Mouse (Mus musculus) layer of hippocampus, adult 11-12 months (tissue): Measurements from ENCODE around the gene Hist1h4m.
A peak's percentile ranks its signal among the peaks of the same experiment; 100 is the strongest.
"Not testable (repeated sequence)": the region's sequence is repeated elsewhere in the genome, so short reads cannot be mapped to it uniquely, and the experiment has no call there.

Source experiments
- DNase-seq: peaks from one replicate; pipeline ENCODE4 v3.0.0; 2022; ENCODE audit warnings: low spot score

Hist1h4m gene

DNA sequence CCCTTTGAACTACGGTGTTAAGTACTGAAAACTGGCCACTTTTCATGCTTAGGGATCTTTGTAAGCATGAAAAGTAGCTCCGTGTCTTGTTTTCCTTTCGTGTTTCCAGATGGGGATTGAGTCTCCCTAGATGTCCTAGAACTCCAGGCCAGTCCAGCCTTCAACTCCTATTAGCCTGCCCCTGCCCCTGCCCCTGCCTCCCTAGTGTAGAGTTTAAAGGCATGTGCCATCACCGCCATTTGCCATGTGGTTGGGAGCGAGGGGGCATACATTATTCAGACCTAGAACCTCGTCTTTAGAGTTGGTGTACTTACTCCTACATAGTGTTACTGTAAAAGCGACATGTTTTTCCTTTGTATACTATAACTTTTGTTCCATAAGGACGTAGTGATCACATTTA is 472 bp upstream of the Hist1h4m start:
- DNase-seq, result not testable (repeated sequence)

DNA sequence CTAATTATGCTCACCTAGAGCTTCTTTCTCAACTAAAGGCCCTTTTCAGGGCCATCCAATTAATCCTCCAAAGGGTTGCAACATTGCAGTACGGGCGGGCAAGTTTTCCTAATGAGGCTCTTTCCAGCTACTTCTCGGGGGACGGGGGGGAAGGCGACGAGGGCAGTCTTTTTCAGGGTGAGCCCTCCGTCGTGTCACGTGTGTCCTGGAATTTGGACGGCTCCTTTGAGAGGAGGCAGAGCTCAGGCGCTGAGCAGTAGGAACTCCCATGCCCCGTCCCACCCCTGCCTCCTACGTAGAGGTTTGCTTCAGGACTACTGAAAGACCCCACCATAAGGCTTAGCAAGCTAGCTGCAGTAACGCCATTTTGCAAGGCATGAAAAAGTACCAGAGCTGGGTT is 546 bp downstream of the Hist1h4m start:
- not testable (repeated sequence) for DNase-seq

DNA sequence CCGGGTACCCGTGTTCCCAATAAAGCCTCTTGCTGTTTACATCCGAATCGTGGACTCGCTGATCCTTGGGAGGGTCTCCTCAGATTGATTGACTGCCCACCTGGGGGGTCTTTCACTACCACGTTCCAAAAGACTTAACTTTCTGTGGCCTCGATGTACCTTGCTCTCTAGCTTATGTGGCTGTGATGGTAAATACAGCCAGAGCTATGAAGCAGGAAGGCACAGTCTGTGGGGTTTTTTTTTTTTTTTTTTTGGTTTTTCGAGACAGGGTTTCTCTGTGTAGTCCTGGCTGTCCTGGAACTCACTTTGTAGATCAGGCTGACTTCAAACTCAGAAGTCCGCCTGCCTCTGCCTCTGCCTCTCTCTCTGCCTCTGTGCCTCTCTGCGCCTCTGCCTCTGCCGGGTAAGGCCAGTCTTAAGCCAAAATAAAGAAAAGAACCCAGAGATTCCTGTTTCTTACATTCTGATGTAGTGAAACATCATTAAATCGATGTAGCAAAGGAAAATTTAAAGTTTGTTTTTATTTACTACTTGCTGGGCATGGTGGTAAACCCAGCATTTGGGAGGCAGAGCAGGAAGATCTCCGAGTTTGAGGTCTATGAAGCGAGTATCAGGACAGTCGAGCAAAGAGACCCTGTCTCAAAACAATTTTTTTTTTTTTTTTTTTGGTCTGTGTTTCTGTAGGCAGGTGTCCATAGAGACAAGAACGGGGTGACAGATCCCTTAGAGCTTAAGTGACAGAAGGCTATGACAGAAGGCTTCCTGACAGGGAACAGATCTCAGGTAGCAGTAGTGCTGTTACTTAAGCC is 8.7 kb downstream of the Hist1h4m start:
- not testable (repeated sequence) for DNase-seq

DNA sequence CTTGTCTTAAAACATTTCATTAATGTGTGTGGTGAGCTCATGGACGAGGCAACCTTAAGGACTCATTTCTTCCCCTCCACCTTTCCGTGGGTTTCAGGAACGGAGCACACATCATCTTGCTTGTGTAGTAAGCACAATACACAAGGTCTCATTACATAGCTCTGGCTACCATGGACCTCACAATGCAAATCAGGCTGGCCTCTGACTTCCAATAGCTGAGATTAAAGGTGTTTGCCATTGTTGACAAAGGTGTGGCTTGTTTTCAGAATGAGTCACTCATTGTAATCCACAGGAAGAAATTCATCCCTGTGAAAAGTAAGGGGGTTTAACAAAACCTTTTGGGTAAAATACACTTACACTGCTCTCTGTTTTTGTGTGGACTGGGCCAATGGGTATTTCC is 17.0 kb downstream of the Hist1h4m start:
- DNase-seq, result no peak

DNA sequence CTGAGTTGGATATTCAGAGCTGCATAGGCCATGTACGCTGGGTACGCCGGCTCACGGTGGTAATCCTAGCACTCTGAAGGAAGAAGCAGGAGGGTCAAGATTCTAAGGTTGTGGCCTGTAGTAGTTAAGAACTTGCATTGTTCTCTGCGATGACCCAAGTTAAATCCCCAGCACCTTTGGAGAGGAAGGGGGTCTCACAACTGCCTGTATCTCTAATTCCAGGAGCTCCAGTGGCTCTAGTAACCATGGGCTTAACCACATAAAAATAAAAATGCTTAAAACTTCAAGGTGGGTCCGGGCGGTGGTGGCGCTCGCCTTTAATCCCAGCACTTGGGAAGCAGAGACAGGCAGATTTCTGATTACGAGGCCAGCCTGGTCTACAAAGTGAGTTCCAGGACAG is 18.8 kb downstream of the Hist1h4m start:
- DNase-seq, result no peak

DNA sequence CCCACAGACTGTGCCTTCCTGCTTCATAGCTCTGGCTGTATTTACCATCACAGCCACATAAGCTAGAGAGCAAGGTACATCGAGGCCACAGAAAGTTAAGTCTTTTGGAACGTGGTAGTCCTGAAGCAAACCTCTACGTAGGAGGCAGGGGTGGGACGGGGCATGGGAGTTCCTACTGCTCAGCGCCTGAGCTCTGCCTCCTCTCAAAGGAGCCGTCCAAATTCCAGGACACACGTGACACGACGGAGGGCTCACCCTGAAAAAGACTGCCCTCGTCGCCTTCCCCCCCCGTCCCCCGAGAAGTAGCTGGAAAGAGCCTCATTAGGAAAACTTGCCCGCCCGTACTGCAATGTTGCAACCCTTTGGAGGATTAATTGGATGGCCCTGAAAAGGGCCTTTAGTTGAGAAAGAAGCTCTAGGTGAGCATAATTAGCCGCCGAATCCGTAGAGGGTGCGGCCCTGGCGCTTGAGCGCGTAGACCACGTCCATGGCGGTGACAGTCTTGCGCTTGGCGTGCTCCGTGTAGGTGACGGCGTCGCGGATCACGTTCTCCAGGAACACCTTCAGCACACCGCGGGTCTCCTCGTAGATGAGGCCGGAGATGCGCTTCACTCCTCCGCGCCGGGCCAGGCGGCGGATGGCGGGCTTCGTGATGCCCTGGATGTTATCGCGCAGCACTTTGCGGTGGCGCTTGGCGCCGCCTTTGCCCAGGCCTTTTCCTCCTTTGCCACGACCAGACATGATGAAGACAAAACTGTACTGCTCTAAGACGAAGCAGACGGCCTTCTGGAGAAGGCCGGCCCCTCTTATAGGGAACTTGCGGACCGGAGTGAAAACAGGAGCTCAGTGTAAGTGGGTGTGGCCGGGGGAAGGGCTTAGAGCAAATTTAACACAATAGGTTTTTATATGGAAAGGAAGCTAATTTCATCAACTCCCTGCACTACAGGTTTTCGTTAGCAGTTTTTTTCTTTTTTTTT is 20.2 kb downstream of the Hist1h4m start, which contains the start of gene Hist1h4n:
Gene Hist1h4n, minus strand, starts transcription at position 779 of the 977 bp plus-strand sequence.
- peak; percentile 46 for DNase-seq

DNA sequence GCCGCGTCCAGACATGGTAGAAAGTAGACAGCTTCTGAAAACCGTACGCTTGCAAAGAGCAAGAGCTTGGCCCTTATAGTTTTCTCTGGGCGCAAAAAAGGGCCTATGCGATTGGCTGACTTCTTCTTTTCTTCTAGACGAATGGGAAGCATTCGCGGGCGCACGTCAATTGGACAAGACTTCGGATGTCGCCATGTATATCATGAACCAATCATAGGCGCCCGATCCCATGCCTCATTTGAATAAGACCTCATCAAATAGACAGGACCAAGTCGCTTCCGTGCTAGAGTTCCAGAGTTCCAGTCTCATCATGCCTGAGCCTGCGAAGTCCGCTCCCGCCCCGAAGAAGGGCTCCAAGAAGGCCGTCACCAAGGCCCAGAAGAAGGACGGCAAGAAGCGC is 21.9 kb downstream of the Hist1h4m start, which contains the start of the genes Hist1h2ap and Hist1h2br:
Gene Hist1h2ap, minus strand, starts transcription at position 47 of the 400 bp plus-strand sequence.
Gene Hist1h2br, plus strand, starts transcription at position 283 of the 400 bp plus-strand sequence.
- not testable (repeated sequence) for DNase-seq

DNA sequence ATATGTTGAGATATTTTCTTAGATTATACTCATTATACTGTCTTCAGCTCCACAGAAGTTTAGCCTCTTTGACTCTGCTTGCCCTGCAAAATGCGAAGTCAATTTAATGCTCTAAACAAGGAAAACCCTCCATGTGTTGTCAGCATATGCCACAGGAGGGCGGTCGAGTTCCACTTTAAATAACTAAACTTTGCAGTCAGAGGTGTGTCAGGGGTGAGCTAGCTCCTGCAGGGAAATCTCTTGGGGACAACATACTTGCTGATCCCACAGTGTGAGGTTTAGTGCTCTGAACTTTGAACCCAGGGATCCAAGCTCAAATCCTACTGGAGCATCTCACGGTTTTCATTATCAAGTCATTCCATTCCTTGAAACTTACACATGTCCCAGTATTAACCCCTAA is 29.0 kb downstream of the Hist1h4m start:
- not testable (repeated sequence) for DNase-seq

DNA sequence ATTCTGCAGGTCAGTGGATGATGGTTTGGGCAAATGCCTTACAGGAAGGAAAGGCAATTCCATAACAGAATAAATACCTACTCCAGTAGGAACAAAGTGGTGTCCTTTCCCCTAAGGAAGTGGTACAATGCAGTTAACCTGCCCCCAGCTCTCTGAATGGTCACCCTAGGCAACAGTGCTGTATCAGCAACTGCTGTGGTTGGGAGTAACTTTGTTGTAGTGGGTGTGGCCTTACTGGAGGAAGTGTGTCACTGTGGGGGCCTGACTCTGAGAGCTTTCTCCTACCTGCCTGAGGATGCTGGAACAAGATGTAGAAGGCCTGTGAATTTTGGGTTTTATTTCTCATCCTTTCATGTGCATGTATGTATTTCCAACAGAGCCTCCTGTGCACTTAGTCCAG is 34.8 kb downstream of the Hist1h4m start:
- DNase-seq, result not testable (repeated sequence)

DNA sequence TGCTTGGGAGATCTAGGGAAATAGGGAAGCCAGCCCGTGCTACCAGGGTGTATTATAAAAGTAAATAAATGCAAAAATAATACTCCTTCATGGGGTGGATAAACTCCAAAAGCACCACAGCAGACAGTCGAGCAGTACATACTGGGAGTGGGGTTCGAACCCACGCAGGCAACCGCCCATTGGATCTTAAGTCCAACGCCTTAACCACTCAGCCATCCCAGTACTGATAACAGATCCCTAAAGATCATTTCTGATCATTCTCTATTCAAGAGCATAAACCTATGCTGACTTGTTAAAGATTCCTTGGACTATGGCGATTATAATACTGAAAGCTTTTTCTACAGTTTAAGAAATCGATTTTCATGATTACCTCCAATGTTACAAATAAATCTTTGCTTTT is 36.3 kb downstream of the Hist1h4m start:
- DNase-seq, result no peak

DNA sequence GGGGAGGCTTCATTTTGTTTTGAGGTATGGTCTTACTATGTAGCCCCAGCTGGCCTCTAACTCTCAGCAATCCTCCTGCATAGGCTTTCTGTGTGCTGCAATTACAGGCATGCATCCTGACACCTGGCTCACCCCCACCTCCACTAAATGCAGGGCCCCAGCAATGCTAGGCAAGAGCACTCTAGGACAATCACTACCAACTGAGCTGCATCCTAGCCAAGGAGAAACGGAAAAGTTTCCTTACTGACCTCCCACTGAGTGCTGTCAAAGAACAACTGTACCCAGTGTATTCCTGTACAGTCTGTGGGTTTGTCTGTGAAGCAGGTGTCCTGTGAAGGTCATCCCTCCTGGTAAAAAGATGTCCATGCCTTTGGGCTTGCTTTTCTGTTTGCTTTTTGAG is 39.1 kb downstream of the Hist1h4m start:
- DNase-seq, result not testable (repeated sequence)

DNA sequence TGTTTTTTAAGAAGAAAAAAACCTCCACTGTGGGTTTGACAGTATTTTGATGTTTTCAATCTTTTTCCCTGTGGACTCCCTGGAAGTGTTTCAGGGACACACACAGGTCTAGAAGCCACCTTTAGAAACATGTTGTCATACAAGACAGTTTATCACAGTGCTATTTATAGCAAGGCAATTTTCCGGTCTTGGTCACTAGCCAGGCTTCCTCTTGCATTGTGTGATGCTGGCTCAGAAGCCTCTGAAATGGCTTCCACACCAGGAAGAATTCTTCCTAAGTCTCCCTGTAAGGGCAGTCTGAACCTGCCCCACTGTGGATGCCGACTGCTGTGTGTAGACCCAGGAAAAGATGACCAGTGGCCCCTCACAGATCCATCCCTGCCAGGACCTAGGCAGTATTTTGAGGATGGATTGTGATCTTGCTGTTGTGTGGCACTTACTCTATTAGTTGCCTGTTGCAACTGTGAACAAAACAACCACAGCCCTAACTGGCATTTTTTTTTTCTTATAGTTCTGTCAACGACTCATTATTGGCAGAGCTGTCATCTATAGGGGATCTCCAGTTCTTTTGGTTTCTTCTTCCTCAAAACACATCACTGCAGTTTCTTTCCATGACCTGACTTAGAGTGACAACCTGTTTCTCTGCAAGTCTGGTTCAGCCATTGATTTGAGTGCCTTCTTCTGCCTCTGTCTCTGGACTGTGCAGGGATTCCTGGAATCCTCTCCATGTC is 40.8 kb downstream of the Hist1h4m start:
- DNase-seq, result no peak

DNA sequence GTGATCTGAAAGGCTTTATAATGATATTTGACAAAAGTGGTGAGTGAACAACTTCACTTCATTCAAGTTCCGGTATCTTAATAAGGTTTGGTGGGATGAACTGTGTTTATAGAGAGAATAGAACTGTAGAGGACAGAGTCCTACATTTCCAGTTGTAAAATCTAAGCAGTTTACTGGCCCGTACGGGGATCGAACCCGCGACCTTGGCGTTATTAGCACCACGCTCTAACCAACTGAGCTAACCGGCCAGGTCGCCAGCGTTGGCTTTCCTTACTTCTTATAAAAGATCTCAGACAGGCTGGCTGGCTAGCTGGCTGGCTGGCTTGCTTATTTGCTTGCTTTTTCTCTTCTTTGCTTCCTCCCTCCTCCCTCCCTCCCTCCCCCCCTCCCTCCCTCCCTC is 43.6 kb downstream of the Hist1h4m start:
- DNase-seq, result peak; percentile 80

DNA sequence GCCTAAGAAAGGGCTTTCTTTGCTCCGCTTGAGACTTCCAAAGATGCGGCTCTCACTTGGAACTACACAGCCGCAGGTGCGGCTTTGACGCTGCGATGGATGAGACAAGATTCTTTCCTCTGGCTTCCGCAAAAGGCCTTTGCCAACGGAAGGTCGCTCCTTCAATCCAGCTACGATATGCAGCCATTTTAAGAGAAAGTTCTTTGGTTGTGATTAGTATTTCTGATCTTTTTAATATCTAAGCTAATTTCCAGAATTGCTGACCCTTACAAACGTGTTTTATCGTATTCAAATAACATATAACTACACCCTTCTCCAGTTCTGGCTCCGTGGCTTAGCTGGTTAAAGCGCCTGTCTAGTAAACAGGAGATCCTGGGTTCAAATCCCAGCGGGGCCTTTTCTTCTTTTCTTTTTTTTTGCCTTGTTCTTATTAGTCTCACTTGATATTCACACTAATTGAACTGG is 44.2 kb downstream of the Hist1h4m start:
- DNase-seq, result peak; percentile 62

DNA sequence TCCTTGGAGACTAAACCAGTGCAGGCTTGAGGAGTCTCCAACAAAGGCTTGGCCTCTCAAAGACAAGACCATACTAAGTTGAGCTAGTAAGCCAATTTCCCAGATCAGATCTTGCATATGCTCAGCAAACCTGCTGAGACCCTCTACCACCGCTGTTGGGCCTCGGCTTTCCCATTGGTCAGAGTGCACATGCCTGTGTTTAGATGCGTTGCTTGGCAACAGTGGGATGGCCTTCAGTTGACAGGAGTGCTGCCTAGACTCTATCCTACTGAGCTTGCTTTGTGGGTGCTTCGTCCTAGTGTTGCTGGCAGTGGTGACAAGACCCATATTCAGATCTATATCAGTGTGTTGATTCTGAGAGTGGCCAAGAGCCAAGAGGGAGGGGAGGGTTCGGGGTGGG is 50.1 kb downstream of the Hist1h4m start:
- DNase-seq, result no peak
